Mouse (Mus musculus): ENCODE results near the gene Kidins220. TPM values are rescaled to one million over a fixed set of nuclear protein-coding genes. Genes with fewer than 3 reads are reported as not detected.

Gene Kidins220
- 131 and 163 TPM in 2 replicates for polyA plus RNA-seq (2014; fragmentation: Nextera tagmentation; extraction: Ambion mirVana)

GRCm38 (mm10) chr12:24974446-24975114, at the start of gene Kidins220:
Kidins220 (plus strand) TSS chr12:24974925.
- peak within 1 kb of the TSS; percentile 72 for H3K4me3 ChIP-seq (ENCODE audit: low read depth, low read length)
- H3K9ac ChIP-seq (ENCODE audit: low read length), result peak within 1 kb of the TSS; percentile 77
- 0 out of 2 replicates have a peak, but pooled peaks cover 2% of the 10 kb centered on the region for H3K27me3 ChIP-seq (replicated peaks; ENCODE audit: control insufficient read depth, insufficient read depth, low read length)
- 17% methylated on average over 27 of the region's 29 CpGs for WGBS
- H3K36me3 ChIP-seq (ENCODE audit: control insufficient read depth, insufficient read depth, low read length), result no peaks in the 10 kb centered on the region
- DNase-seq (ENCODE audit: low spot score) (peak; percentile 95), ATAC-seq (peak; percentile 93)
- peak within 1 kb of the TSS; percentile 50 for H3K4me2 ChIP-seq (ENCODE audit: low read length)
- no peaks in the 10 kb centered on the region for H3K9me3 ChIP-seq (replicated peaks; ENCODE audit: control insufficient read depth, low read length)
- 0 out of 2 replicates have a peak, but pooled peaks cover 2% of the 10 kb centered on the region for H3K4me1 ChIP-seq (ENCODE audit: control insufficient read depth, insufficient read depth, low read length)
- H3K27ac ChIP-seq (ENCODE audit: low read depth, low read length), result peak within 1 kb of the TSS; percentile 93

GRCm38 (mm10) chr12:24925276-24925675, 49.4 kb upstream of the Kidins220 start:
- WGBS, result 86% methylated on average over 5 of the region's 5 CpGs
- H3K9ac ChIP-seq (ENCODE audit: low read length), result no peak overlapping the region
- H3K27ac ChIP-seq (ENCODE audit: low read depth, low read length), result no peak overlapping the region
- H3K4me1 ChIP-seq (ENCODE audit: control insufficient read depth, insufficient read depth, low read length), result peaks cover 8% of the 10 kb centered on the region; the same call in 1 of the 2 replicates
- ATAC-seq, result no peak
- no peak overlapping the region for H3K4me3 ChIP-seq (ENCODE audit: low read depth, low read length)
- no peaks in the 10 kb centered on the region for H3K27me3 ChIP-seq (replicated peaks; ENCODE audit: control insufficient read depth, insufficient read depth, low read length)
- H3K36me3 ChIP-seq (ENCODE audit: control insufficient read depth, insufficient read depth, low read length), result no peaks in the 10 kb centered on the region
- no peak overlapping the region for H3K4me2 ChIP-seq (ENCODE audit: low read length)
- no peaks in the 10 kb centered on the region for H3K9me3 ChIP-seq (replicated peaks; ENCODE audit: control insufficient read depth, low read length)
- DNase-seq (ENCODE audit: low spot score), result no peak

GRCm38 (mm10) chr12:24925684-24926083, 49.0 kb upstream of the Kidins220 start:
- WGBS, result 38% methylated on average over 4 of the region's 4 CpGs
- no peak overlapping the region for H3K4me2 ChIP-seq (ENCODE audit: low read length)
- peaks cover 8% of the 10 kb centered on the region; the same call in 1 of the 2 replicates for H3K4me1 ChIP-seq (ENCODE audit: control insufficient read depth, insufficient read depth, low read length)

GRCm38 (mm10) chr12:24928051-24928748, 46.5 kb upstream of the Kidins220 start:
- H3K27ac ChIP-seq (ENCODE audit: low read depth, low read length), result peak overlapping the region; percentile 46
- no peak overlapping the region for H3K4me2 ChIP-seq (ENCODE audit: low read length)
- peak overlapping the region; percentile 17 for H3K9ac ChIP-seq (ENCODE audit: low read length)
- no peak overlapping the region for H3K4me3 ChIP-seq (ENCODE audit: low read depth, low read length)
- peaks cover 8% of the 10 kb centered on the region; the same call in 1 of the 2 replicates for H3K4me1 ChIP-seq (ENCODE audit: control insufficient read depth, insufficient read depth, low read length)
- no peaks in the 10 kb centered on the region for H3K9me3 ChIP-seq (replicated peaks; ENCODE audit: control insufficient read depth, low read length)
- no peaks in the 10 kb centered on the region for H3K27me3 ChIP-seq (replicated peaks; ENCODE audit: control insufficient read depth, insufficient read depth, low read length)
- peak; percentile 82 for ATAC-seq
- peak; percentile 57 for DNase-seq (ENCODE audit: low spot score)
- 64% methylated on average over 18 of the region's 18 CpGs for WGBS
- H3K36me3 ChIP-seq (ENCODE audit: control insufficient read depth, insufficient read depth, low read length), result no peaks in the 10 kb centered on the region

More at GRCm38 (mm10) chr12:24925684-24926083, 49.0 kb upstream of the Kidins220 start:
- Histone ChIP-seq H3K36me3 (ENCODE audit: control insufficient read depth, insufficient read depth, low read length) (no peaks in the 10 kb centered on the region), H3K27ac (ENCODE audit: low read depth, low read length) (no peak overlapping the region), H3K27me3 (replicated peaks; ENCODE audit: control insufficient read depth, insufficient read depth, low read length) (no peaks in the 10 kb centered on the region), H3K9ac (ENCODE audit: low read length) (no peak overlapping the region), H3K9me3 (replicated peaks; ENCODE audit: control insufficient read depth, low read length) (no peaks in the 10 kb centered on the region), H3K4me3 (ENCODE audit: low read depth, low read length) (no peak overlapping the region)
- ATAC-seq (no peak), DNase-seq (ENCODE audit: low spot score) (no peak)

GRCm38 (mm10) chr12:24929043-24929442, 45.7 kb upstream of the Kidins220 start:
- Histone ChIP-seq H3K9ac (ENCODE audit: low read length) (no peak overlapping the region; the same call in 1 of the 2 replicates), H3K4me2 (ENCODE audit: low read length) (no peak overlapping the region), H3K27ac (ENCODE audit: low read depth, low read length) (peak overlapping the region; percentile 46; the same call in 1 of the 2 replicates), H3K4me1 (ENCODE audit: control insufficient read depth, insufficient read depth, low read length) (peaks cover 8% of the 10 kb centered on the region; the same call in 1 of the 2 replicates), H3K36me3 (ENCODE audit: control insufficient read depth, insufficient read depth, low read length) (no peaks in the 10 kb centered on the region), H3K9me3 (replicated peaks; ENCODE audit: control insufficient read depth, low read length) (no peaks in the 10 kb centered on the region), H3K4me3 (ENCODE audit: low read depth, low read length) (no peak overlapping the region), H3K27me3 (replicated peaks; ENCODE audit: control insufficient read depth, insufficient read depth, low read length) (no peaks in the 10 kb centered on the region)
- 71% methylated on average over 7 of the region's 7 CpGs for WGBS
- ATAC-seq (no peak), DNase-seq (ENCODE audit: low spot score) (no peak)

GRCm38 (mm10) chr12:24930760-24931159, 44.0 kb upstream of the Kidins220 start:
- no peak for ATAC-seq
- Histone ChIP-seq H3K27me3 (replicated peaks; ENCODE audit: control insufficient read depth, insufficient read depth, low read length) (no peaks in the 10 kb centered on the region), H3K4me1 (ENCODE audit: control insufficient read depth, insufficient read depth, low read length) (peaks cover 8% of the 10 kb centered on the region; the same call in 1 of the 2 replicates), H3K36me3 (ENCODE audit: control insufficient read depth, insufficient read depth, low read length) (no peaks in the 10 kb centered on the region), H3K4me2 (ENCODE audit: low read length) (no peak overlapping the region), H3K27ac (ENCODE audit: low read depth, low read length) (no peak overlapping the region), H3K9ac (ENCODE audit: low read length) (no peak overlapping the region), H3K9me3 (replicated peaks; ENCODE audit: control insufficient read depth, low read length) (no peaks in the 10 kb centered on the region), H3K4me3 (ENCODE audit: low read depth, low read length) (no peak overlapping the region)
- no peak for DNase-seq (ENCODE audit: low spot score)
- whole genome bisulfite sequencing, result 87% methylated on average over 3 of the region's 3 CpGs

- H3K4me2 ChIP-seq (ENCODE audit: low read length), result no peak overlapping the region
- WGBS, result 72% methylated on average over 6 of the region's 6 CpGs
- no peak for ATAC-seq
These were observed 42.6 kb upstream of the Kidins220 start for GRCm38 (mm10) chr12:24932120-24932519.

GRCm38 (mm10) chr12:24933206-24933775, 41.4 kb upstream of the Kidins220 start:
- Histone ChIP-seq H3K27ac (ENCODE audit: low read depth, low read length) (no peak overlapping the region), H3K4me1 (ENCODE audit: control insufficient read depth, insufficient read depth, low read length) (peaks cover 4% of the 10 kb centered on the region; the same call in 1 of the 2 replicates), H3K4me2 (ENCODE audit: low read length) (no peak overlapping the region), H3K4me3 (ENCODE audit: low read depth, low read length) (no peak overlapping the region), H3K9me3 (replicated peaks; ENCODE audit: control insufficient read depth, low read length) (no peaks in the 10 kb centered on the region), H3K27me3 (replicated peaks; ENCODE audit: control insufficient read depth, insufficient read depth, low read length) (no peaks in the 10 kb centered on the region), H3K36me3 (ENCODE audit: control insufficient read depth, insufficient read depth, low read length) (peaks cover 3% of the 10 kb centered on the region; the same call in 1 of the 2 replicates), H3K9ac (ENCODE audit: low read length) (no peak overlapping the region)
- ATAC-seq (no peak), DNase-seq (ENCODE audit: low spot score) (peak; percentile 9)
- WGBS, result 89% methylated on average over 1 of the region's 1 CpGs

More at GRCm38 (mm10) chr12:24932120-24932519, 42.6 kb upstream of the Kidins220 start:
- no peak for DNase-seq (ENCODE audit: low spot score)
- Histone ChIP-seq H3K9me3 (replicated peaks; ENCODE audit: control insufficient read depth, low read length) (no peaks in the 10 kb centered on the region), H3K36me3 (ENCODE audit: control insufficient read depth, insufficient read depth, low read length) (peaks cover 3% of the 10 kb centered on the region; the same call in 1 of the 2 replicates), H3K27me3 (replicated peaks; ENCODE audit: control insufficient read depth, insufficient read depth, low read length) (no peaks in the 10 kb centered on the region), H3K9ac (ENCODE audit: low read length) (no peak overlapping the region), H3K27ac (ENCODE audit: low read depth, low read length) (no peak overlapping the region), H3K4me3 (ENCODE audit: low read depth, low read length) (no peak overlapping the region), H3K4me1 (ENCODE audit: control insufficient read depth, insufficient read depth, low read length) (peaks cover 8% of the 10 kb centered on the region; the same call in 1 of the 2 replicates)
